Mouse (Mus musculus): Measurements from ENCODE around the gene Pepd.

Gene Pepd

GRCm38 (mm10) chr7:35027801-35028420 is 115.7 kb downstream of the Pepd start:
- no peak for DNase-seq (ENCODE audit: low spot score in 2 of 2)

- no peak for DNase-seq (ENCODE audit: low spot score in 2 of 2)
Measured at GRCm38 (mm10) chr7:35028559-35028958, 116.4 kb downstream of the Pepd start.

GRCm38 (mm10) chr7:35029228-35029627 is 117.0 kb downstream of the Pepd start:
- DNase-seq (ENCODE audit: low spot score in 2 of 2), result no peak

GRCm38 (mm10) chr7:35029648-35030047 is 117.5 kb downstream of the Pepd start:
- no peak for DNase-seq (ENCODE audit: low spot score in 2 of 2)

- DNase-seq (ENCODE audit: low spot score in 2 of 2), result no peak
Measured at GRCm38 (mm10) chr7:35030567-35030966, 118.4 kb downstream of the Pepd start.

DNA sequence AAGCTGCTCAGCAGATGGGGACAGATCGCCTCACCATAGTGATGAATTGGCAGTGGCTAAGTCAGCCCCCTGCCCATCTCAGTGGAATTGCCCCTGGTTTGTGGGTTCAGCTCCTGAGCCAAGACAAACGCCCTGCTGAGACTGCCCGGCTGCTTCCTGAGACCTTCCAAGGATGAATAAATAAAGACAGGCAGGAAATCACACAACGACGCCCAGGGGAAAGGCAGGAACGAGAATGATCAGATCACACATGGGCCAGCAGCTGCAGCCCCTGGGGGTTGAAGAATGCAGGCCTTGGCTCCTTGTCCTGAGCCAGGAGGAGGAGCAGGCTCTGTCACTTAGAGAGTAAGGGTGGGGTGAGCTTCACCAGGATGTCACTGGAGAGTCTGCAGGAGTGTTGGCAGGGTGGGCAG is 123.0 kb downstream of the Pepd start:
- DNase-seq (ENCODE audit: low spot score in 2 of 2), result no peak

GRCm38 (mm10) chr7:35035565-35035964 is 123.4 kb downstream of the Pepd start:
- DNase-seq (ENCODE audit: low spot score in 2 of 2), result no peak

- no peak for DNase-seq (ENCODE audit: low spot score in 2 of 2)
Measured at GRCm38 (mm10) chr7:35036266-35036731, 124.1 kb downstream of the Pepd start.

- no peak for DNase-seq (ENCODE audit: low spot score in 2 of 2)
Measured at GRCm38 (mm10) chr7:35037408-35037807, 125.2 kb downstream of the Pepd start.

DNA sequence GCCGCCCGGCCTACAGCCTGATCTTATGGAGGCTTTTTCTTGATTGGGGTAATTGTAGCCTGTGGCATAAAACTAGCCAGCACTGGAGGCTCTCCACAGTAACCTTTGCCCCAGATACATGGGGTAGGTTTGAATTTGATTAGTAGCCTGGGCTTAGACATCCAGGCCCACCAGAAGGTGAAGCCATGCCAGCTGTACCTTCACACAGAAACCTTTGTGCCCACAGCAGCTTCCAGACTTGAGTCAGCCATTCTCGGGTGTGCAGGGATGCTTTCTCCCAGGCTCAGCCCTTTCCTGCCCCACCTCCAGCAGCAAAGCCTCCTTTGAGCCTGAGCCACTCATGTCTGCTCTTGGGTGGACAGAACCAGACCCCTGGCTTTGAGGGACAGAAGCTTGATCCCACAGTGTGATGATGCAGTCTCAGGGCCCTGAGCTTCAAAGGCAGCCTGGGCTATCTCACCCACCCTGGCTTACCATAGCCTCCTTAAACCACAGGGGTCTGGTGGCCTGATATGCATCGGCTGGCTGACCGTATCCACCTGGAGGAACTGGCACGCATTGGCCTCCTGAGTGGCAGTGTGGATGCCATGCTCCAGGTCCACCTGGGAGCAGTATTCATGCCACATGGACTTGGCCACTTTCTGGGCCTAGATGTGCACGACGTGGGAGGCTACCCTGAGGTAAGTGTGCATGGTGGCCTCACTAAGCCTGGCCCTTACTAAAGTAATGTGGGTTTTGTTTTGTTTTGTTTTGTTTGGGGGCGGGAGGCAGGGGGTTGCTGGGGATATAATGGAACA is 128.2 kb downstream of the Pepd start:
- no peak for DNase-seq (ENCODE audit: low spot score in 2 of 2)

DNA sequence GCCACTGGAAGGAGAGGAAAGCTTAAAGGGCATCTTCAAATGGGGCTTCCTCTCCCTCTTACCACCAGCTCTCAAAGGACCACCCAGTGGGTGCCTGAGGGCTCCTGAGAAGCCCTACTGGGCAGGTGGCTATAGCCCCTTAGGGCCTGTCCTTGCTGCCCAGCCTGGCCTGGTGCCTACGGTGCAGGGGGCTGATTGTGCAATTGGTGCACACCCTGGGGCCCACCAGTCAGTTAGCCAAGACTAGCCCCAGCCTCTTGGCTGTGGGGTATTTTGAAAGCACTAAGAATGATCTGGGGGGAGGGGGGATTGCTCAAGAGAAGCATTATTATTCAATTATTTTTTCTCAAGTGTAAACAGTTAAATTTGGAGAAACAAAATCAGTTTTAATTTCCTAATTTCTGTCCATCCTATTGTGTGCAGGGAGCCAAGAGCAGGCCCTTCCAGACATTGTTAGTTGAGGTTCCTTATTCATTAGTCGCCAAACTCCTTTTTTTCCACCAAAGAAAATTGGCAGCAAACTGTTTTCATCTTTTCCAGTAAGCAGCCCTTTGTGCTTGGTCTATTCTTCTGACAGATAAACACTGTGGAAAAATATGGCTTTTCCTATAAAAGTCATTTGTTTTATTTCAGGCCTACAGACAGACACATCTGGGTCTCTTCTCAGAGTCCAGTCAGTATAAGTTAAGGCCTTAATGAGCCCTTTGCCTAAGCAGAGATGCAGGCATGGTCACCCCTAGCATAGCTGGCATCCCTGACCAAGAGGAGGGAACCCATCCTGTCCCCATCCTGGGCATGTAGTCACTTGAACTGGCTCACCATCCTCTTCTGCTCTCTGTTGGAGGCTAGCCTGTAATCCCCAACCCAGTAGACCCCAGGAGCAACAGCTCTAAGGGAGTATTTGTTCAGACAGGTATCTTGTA is 129.4 kb downstream of the Pepd start:
- DNase-seq (ENCODE audit: low spot score in 2 of 2), result no peak

- no peak for DNase-seq (ENCODE audit: low spot score in 2 of 2)
Measured at GRCm38 (mm10) chr7:35042209-35042554, 130.0 kb downstream of the Pepd start.

GRCm38 (mm10) chr7:35042759-35043217 is 130.6 kb downstream of the Pepd start:
- no peak for DNase-seq (ENCODE audit: low spot score in 2 of 2)

DNA sequence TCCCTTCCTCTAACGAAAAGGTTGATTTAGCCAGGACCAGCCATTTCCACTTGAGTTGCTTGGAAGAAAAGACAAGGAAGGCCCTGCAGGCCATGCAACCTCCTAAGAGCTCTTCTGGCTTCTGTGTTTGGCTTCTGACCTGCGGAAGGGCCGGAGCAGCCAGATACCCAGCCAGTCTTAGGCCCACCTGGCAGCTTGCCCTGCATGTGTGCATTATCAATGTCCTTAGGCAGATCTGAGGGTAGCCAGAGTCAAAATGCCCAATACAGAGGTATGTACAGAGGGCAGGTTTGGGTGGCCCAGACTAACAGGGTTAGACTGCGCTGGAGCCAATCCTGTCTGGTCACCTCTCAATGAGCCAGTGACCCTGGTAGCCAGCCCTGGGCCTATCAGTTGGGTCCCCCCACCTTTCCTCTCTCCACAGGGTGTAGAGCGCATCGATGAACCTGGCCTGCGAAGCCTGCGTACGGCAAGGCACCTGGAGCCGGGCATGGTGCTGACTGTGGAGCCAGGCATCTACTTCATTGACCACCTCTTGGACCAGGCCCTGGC is 131.2 kb downstream of the Pepd start:
- DNase-seq (ENCODE audit: low spot score in 2 of 2), result no peak

DNA sequence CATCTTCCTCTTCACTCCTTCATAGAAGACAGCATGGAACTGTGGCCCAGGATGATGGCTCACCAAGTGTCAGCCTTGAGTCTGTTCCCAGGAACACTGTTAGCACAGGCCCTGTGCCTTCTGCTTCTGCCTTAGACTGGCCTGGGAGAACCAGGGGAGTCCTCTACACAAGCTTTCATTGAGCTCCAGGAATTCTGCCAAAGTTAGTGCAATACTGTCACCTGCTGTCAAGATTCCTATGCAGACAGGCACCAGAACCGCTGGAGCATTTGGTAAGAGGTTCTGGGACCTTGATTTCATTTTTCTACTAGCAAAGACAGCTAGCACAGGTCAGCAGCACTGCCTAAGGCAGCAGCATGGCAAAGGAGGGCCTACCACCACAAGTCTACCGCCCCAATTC is 132.5 kb downstream of the Pepd start:
- no peak for DNase-seq (ENCODE audit: low spot score in 2 of 2)

GRCm38 (mm10) chr7:35046091-35046490 is 133.9 kb downstream of the Pepd start:
- DNase-seq (ENCODE audit: low spot score in 2 of 2), result no peak

- no peak for DNase-seq (ENCODE audit: low spot score in 2 of 2)
Measured at GRCm38 (mm10) chr7:35050540-35050939, 138.4 kb downstream of the Pepd start.

- no peak for DNase-seq (ENCODE audit: low spot score in 2 of 2)
Measured at GRCm38 (mm10) chr7:35053161-35053560, 141.0 kb downstream of the Pepd start.

DNA sequence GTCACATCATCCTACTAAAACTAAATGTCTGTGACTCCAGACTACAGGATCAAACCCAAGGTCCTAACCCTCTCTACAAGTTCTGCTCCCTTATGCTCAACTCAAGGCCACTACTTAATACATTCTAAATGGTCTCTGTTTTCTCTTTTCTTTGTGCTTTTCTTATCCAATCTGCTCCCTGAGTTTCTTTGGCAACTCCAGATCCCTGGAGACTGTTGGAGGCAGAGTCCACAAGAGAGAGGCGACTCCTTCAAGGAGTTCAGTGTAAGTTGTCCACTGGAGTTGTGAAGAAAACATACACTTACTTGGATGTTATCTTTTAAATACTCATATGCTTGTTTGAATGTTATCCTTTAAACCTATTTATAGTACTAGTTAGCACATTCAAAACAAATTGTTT is 142.1 kb downstream of the Pepd start:
- DNase-seq (ENCODE audit: low spot score in 2 of 2), result no peak

DNA sequence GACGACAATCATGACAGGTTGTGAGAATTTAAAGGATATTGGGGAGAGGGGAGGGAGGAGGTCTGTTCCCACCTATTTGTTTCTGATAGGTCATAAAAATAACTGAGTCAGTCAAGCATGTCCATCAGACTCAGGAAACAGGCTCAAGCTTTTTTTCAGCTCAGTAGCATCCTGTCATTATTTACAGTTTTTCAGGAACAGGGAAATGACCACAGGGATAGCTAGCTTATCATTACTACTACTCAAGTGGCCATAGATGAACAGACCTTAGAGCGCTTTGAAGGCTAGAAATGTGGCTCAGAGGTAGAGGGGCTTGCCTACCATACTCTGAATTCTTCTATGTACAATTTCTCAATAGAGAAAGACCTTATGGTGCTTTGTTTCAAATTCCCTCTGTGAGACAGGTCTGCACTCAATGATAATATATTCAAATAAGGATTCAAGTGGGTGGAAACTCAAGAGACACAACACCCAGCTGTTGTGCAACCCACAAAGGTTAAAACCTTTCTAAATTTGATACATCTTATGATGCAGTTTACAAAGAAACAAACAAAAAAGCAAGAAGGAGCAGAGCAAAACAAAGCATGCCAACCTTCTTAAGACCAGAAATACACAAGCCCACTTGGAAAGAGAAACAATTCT is 142.9 kb downstream of the Pepd start:
- no peak for DNase-seq (ENCODE audit: low spot score in 2 of 2)

Measured in thymus, postnatal 10 days (tissue).